Mouse (Mus musculus) cerebellum, postnatal 25 days (tissue): ENCODE results near the gene Mfrp.

Experiments
- DNase-seq, 2 experiments: peaks; one replicate each; pipeline ENCODE4 v3.0.0; 2021; ENCODE audit warnings: mixed read lengths in 2 of 2

Gene Mfrp

DNA sequence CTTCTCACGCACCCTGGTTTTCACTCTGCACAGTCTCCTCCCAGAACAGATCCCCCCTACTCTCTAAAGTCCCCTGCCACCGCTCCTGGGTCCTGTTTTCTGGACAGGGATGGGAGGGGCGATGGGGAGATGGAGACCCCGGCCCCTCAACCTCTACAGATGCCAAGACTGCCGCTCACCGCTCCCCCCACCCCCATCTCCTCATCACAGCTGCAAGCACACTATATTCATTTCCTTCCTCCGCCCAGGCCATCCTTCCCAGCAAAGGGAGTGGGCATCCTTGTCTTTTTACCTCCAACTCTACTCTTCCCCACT lies 29.7 kb downstream of the Mfrp start:
- DNase-seq: no peak

DNA sequence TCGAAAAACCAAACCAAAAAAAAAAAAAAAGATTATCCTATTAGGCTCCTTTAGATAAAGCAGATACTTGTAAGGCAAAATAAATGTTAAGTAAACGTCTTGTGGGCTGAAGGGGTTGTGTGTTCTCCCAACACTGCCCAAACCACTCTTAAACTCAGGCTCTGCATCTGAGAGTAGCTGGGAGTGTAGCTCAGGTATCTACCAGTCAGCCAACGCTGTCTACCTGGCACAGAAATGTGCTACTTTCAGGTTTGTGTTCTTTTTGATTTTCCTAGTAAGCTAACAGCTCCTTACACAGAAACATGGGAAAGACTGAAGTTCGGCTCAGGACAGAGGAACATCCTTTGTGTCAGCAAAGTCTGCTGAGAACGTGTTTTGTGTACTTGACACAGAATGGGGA lies 30.7 kb downstream of the Mfrp start:
- no peak for DNase-seq

DNA sequence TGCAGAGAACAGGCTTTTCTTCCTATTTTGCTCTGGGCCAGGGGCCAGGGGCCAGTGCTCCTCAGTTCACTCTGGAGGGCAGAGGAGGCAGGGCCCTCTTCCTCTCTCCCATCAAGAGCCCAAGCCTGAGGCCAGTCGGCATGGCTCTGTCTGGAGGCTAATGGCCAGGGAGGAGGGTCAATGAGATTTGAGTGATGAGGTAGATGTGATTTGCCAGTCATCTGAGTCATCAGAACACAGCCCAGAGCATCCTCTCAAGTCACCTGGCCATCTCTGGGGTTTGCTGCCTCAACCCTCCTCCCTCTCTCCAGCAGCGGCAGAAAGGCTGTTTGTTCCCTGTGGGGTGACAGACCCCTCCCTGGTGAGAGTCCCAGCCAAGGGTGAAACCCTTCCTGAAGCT lies 31.8 kb downstream of the Mfrp start:
- DNase-seq: peak; percentile 48 to 49

DNA sequence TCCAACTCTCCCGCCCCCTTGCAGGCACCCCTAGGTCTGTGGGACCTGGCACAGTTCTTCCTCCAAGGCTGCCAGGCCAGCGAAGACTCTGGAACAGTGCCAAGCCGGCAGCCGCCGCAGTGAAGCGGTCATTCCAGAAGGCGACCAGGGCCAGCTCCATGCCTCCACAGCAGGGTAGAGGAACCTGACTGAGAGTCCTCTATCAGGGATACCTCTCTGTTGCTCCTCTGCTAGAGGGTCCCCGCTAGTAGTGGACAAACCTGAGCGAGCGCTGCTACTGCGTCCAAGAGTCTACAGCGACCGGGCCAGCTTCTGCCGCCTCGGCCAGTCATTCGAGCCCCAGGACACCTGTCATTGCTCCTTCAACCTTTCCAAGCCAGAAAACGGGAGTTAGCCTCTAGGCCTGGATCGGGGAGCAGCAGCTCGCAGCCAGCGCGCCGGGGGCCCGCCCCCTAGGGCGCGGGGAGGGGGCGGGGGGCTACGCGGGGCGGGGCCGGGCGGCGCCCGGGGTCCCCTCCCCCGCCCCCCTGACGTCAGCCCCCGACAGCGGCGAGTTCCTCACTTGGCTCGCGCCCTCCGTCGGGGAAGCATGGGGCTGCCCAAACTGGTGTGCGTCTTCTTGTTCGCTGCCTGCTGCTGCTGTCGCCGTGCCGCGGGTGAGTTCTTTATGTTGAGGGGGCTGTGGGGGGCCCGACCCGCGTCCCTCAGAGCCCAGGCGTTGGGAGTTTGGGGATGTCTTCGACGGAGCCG lies 32.7 kb downstream of the Mfrp start, which contains the start of gene Mcam:
Mcam (plus strand) TSS at position 369 of the 750 bp plus-strand sequence.
- DNase-seq: peak; percentile 91 to 92

DNA sequence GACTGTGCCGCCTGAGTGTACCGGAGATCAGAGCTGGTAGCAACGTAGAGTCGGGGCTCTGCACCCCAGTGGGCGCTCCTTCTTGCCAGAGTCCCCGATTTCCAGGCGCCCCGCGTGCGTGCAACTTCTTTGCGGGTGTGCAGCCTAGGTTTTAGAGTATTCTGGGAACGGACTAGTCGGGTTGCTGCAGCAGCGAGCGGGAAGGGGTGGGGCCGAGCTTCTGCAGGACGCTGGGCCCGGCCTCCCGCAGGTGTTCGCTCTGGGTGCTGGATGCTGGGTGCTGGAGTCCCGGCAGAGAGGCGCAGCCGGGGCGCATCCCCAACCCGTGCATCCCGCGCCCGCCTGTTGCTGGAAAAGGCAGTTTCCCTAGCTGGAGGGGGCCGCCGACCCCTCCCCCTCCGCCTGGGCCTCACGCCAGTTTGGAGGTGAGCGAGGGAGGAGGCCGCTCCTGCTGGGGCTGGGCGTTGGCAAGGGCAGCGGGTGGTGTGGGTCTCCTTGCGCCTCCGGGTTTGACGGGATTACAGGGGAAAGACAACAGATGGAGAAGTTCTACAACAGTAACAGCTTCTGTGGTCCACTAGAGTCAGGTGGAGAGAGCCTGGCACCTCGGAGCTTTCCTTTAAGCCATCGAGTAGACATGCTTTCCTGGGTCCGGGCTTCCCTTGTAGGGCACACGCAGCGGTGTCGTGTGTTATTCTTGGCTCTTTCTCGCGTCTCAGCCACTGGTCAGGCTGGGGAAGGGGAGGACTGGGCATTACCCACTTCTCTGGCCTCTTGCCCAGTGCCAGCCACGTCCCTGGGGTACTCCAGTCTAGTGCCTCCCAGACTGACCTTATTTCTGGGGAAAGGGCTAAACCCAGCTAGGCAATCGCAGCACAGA lies 33.6 kb downstream of the Mfrp start:
- DNase-seq: peak; percentile 79 to 84

DNA sequence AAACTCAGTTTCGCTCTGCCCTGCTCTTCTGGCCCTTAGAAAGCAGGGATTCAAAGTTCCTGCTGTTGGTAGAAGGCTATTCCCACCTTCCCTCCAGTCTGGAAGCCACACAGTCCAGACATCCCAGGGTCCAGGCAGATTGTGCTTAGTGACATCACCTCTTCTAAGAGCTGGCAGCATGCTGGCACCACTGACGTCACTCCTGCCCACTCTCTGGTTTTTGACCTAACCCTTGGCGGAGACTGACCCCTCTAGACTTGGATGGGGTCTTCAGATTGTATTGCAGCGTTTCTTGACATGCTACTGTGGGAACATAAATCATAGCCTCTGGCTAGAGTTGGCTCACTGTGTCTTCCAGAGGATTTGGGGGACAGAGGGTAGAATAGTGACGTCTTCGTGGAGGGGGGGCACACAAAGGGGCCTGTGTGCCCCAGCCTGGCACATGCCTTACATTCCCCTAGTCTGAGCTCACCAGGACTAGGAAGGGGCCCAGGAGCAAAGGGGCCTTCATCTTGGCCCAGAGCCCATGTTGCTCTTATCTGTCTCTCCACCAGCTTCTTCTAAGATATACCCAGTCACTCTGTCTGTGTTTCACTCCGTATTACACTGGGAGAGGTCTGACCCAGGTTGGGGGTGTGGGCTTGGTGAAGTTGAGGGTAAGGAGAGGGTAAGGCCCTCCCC lies 34.3 kb downstream of the Mfrp start:
- DNase-seq: peak; percentile 65 to 66

DNA sequence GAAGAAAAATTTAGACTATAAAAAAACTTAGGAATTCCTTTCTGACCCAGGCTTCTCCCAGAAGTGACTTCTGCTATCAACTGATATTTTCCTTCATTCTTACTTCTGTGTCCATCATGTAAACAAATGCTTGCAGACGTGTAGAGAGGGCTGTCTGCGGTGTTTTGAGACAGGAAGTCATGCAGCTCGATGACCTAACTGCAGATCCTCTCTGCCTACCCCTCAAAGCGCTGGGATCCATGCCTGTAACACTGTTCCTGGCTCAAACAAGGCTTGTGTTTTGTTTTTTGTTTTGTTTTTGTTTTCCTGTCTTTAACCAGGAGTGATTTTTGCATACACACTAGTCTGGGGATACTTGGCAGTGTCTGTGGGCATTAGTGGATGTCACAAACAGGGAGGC lies 36.3 kb downstream of the Mfrp start:
- no peak for DNase-seq

DNA sequence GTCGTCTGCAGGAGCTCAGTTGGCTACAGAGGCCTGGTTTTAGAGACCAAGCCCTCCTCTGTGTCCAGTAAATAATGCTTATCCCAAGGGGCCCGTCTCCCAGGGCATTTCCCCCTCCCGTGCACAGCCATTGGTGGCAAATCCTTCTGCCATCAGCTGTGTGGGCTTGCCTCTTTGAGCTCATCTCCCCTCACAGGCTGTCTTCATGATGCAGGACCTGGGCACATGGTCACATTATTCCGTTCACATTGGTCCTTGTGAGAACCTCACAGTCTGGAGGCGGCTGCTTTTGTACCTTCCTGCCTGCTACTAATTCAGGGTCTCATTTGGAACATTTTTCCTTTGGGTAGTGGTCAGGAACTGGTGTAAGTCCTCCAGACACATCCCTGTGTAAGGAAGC lies 40.4 kb downstream of the Mfrp start:
- DNase-seq: no peak

DNA sequence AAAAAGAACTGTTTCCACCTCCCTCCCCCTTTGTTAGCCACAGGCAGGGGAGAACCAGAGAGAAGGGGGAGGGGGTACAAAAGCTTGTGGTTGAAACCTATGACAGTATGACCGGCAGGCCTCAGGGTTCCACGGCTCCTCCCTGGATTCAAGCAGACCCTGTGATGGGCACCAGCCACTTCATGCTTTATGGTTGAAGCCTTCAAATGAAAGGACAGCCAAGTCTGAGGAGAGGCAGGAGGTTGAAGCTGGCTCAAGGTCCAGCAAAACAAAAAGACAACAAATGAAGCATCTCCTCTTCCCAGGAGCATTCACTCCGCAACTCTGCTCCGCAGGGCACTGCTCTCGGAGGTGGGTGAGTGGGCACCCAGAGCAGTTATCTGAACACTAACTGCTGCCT lies 41.9 kb downstream of the Mfrp start:
- peak in 1 of 2 experiments; percentile 9 for DNase-seq

DNA sequence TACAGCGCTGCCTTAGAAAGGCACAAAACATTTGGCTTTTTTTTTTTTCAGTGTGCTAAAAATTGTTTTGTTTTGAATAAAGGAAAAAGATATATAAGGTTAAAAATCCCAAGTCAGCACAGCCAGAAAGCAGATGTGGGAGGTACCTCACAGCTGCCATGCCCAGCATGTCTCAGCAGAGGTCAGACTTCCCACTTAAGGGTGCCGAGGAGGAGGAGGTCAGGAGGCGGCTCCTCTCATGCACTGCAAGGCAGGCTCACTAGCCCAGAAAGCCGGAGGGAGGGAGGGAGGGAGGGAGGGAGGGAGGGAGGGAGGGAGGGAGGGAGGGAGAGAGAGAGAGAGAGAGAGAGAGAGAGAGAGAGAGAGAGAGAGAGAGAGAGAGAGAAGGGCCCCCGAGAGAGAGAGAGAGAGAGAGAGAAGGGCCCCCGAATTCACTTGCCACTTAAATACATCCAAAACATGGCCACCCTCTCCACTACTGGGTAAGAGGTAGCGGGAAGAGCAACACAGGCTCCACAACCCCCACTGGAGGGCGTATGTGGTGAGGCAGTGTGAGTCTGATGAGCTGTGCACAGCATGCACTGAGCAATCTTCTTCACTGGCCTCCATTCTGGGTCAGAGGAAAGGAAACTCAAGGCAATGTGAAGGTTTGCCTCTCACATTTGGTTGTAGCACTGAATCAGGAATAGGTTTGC lies 42.6 kb downstream of the Mfrp start:
- peak in 1 of 2 experiments; percentile 74 for DNase-seq

DNA sequence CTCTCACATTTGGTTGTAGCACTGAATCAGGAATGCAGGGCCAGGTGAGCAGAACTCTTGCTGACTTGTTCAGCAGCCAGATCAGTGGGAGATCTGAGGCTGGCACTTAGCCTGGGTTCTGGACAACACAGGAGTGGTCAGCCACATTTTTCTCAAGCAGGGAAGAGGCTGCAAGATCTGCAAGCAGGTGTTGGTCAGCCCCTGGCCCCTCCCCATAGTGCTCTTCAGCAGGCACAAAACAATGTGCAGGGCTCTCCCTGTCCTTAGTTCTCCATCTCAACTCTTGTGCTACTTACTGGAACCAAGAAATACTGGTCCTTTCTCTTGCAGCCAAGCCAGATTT lies 43.2 kb downstream of the Mfrp start:
- peak; percentile 81 to 83 for DNase-seq

DNA sequence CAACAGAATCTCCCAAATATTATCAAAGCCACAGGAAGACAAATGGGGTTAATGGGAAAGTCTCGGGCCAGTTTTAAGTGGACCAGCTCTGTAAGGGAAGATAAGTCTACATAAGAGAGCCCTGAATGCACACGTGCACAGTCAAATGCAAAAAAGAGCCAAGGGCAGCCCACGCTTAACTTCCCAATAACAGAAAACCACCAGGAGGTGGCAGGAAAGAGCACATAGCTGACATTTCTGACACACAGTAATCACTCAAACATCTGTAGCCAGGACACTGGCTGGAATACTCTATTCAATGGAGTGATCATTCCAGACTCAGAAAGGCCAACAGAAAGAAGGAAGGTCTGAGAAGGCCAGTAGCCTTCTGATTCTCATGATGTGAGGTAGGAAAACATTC lies 45.8 kb downstream of the Mfrp start:
- peak in 1 of 2 experiments; percentile 24 for DNase-seq
